Mouse (Mus musculus): ENCODE data around the gene Krt90. TPM values are rescaled to one million over a fixed set of nuclear protein-coding genes. Genes with fewer than 3 reads are reported as not detected.

The Krt90 gene
- polyA plus RNA-seq (2016; fragmentation: Nextera tagmentation; extraction: Ambion mirVana): 0.09 and 0.31 TPM in 2 replicates

GRCm38 (mm10) chr15:101562850-101563249 is at the start of gene Krt90:
Gene Krt90 (minus strand): TSS chr15:101562950.
- ATAC-seq (ENCODE audit: low FRiP score, low read depth): no peak
- H3K36me3 ChIP-seq: no peaks in the 10 kb centered on the region
- H3K27me3 ChIP-seq: peaks cover 4% of the 10 kb centered on the region; the same call in 1 of the 2 replicates
- no peak within 1 kb of the TSS for H3K4me2 ChIP-seq (replicated peaks)
- H3K9ac ChIP-seq (replicated peaks): no peak within 1 kb of the TSS
- no peak within 1 kb of the TSS for H3K4me3 ChIP-seq
- H3K4me1 ChIP-seq: peaks cover 9% of the 10 kb centered on the region
- 60% methylated on average over 5 of the region's 5 CpGs for WGBS
- H3K27ac ChIP-seq (replicated peaks): no peak within 1 kb of the TSS
- no peaks in the 10 kb centered on the region for H3K9me3 ChIP-seq

- H3K9me3 ChIP-seq: 0 out of 2 replicates have a peak, but pooled peaks cover under 1% of the 10 kb centered on the region
- H3K4me1 ChIP-seq: no peaks in the 10 kb centered on the region
- 71% methylated on average over 6 of the region's 6 CpGs for WGBS
- H3K36me3 ChIP-seq: no peaks in the 10 kb centered on the region
- no peak overlapping the region for H3K4me2 ChIP-seq (replicated peaks)
- H3K27me3 ChIP-seq: no peaks in the 10 kb centered on the region
- H3K4me3 ChIP-seq: no peak overlapping the region
- H3K9ac ChIP-seq (replicated peaks): no peak overlapping the region
- no peak for ATAC-seq (ENCODE audit: low FRiP score, low read depth)
- H3K27ac ChIP-seq (replicated peaks): no peak overlapping the region
Observed at GRCm38 (mm10) chr15:101599123-101599522, 36.4 kb upstream of the Krt90 start.

- no peaks in the 10 kb centered on the region for H3K36me3 ChIP-seq
- no peak overlapping the region for H3K4me3 ChIP-seq
- H3K4me1 ChIP-seq: no peaks in the 10 kb centered on the region
- H3K9ac ChIP-seq (replicated peaks): no peak overlapping the region
- H3K27ac ChIP-seq (replicated peaks): no peak overlapping the region
- no peaks in the 10 kb centered on the region for H3K9me3 ChIP-seq
- no peaks in the 10 kb centered on the region for H3K27me3 ChIP-seq
- H3K4me2 ChIP-seq (replicated peaks): no peak overlapping the region
- no peak for ATAC-seq (ENCODE audit: low FRiP score, low read depth)
- 79% methylated on average over 10 of the region's 10 CpGs for WGBS
Observed at GRCm38 (mm10) chr15:101588216-101588615, 25.5 kb upstream of the Krt90 start.

GRCm38 (mm10) chr15:101584456-101584855 is 21.7 kb upstream of the Krt90 start:
- Histone ChIP-seq H3K9me3 (no peaks in the 10 kb centered on the region), H3K27me3 (no peaks in the 10 kb centered on the region), H3K9ac (replicated peaks) (no peak overlapping the region), H3K27ac (replicated peaks) (no peak overlapping the region), H3K4me2 (replicated peaks) (no peak overlapping the region), H3K36me3 (no peaks in the 10 kb centered on the region), H3K4me1 (no peaks in the 10 kb centered on the region), H3K4me3 (no peak overlapping the region)
- ATAC-seq (ENCODE audit: low FRiP score, low read depth): no peak
- 57% methylated on average over 2 of the region's 2 CpGs for WGBS

- H3K9me3 ChIP-seq: no peaks in the 10 kb centered on the region
- no peak for ATAC-seq (ENCODE audit: low FRiP score, low read depth)
- H3K4me2 ChIP-seq (replicated peaks): no peak overlapping the region
- no peaks in the 10 kb centered on the region for H3K36me3 ChIP-seq
- WGBS: 84% methylated on average over 8 of the region's 8 CpGs
- no peak overlapping the region for H3K4me3 ChIP-seq
- H3K4me1 ChIP-seq: no peaks in the 10 kb centered on the region
- no peak overlapping the region for H3K9ac ChIP-seq (replicated peaks)
- no peaks in the 10 kb centered on the region for H3K27me3 ChIP-seq
- no peak overlapping the region for H3K27ac ChIP-seq (replicated peaks)
Observed at GRCm38 (mm10) chr15:101583211-101583965, 20.6 kb upstream of the Krt90 start.

GRCm38 (mm10) chr15:101581701-101582100 is 19.0 kb upstream of the Krt90 start:
- Histone ChIP-seq H3K27me3 (no peaks in the 10 kb centered on the region), H3K9ac (replicated peaks) (no peak overlapping the region), H3K4me1 (no peaks in the 10 kb centered on the region), H3K4me3 (no peak overlapping the region), H3K27ac (replicated peaks) (no peak overlapping the region), H3K9me3 (no peaks in the 10 kb centered on the region), H3K36me3 (no peaks in the 10 kb centered on the region), H3K4me2 (replicated peaks) (no peak overlapping the region)
- 84% methylated on average over 3 of the region's 3 CpGs for WGBS
- ATAC-seq (ENCODE audit: low FRiP score, low read depth): no peak

- no peaks in the 10 kb centered on the region for H3K4me1 ChIP-seq
- no peak overlapping the region for H3K9ac ChIP-seq (replicated peaks)
- H3K4me3 ChIP-seq: no peak overlapping the region
- no peak overlapping the region for H3K4me2 ChIP-seq (replicated peaks)
- H3K9me3 ChIP-seq: no peaks in the 10 kb centered on the region
- no peak for ATAC-seq (ENCODE audit: low FRiP score, low read depth)
- H3K27me3 ChIP-seq: no peaks in the 10 kb centered on the region; the same call in 1 of the 2 replicates
- H3K27ac ChIP-seq (replicated peaks): no peak overlapping the region
- WGBS: 89% methylated on average over 5 of the region's 5 CpGs
- H3K36me3 ChIP-seq: no peaks in the 10 kb centered on the region
Observed at GRCm38 (mm10) chr15:101575506-101575905, 12.8 kb upstream of the Krt90 start.

GRCm38 (mm10) chr15:101573796-101574345 is 11.1 kb upstream of the Krt90 start, which contains the start of gene Krt75:
Gene Krt75 (minus strand): TSS chr15:101573904.
- Histone ChIP-seq H3K4me1 (no peaks in the 10 kb centered on the region), H3K9me3 (no peaks in the 10 kb centered on the region), H3K4me3 (no peak within 1 kb of the TSS), H3K36me3 (no peaks in the 10 kb centered on the region), H3K9ac (replicated peaks) (no peak within 1 kb of the TSS), H3K27ac (replicated peaks) (no peak within 1 kb of the TSS), H3K4me2 (replicated peaks) (no peak within 1 kb of the TSS), H3K27me3 (no peaks in the 10 kb centered on the region; the same call in 1 of the 2 replicates)
- no peak for ATAC-seq (ENCODE audit: low FRiP score, low read depth)
- WGBS: 74% methylated on average over 15 of the region's 15 CpGs

- Histone ChIP-seq H3K9ac (replicated peaks) (no peak overlapping the region), H3K4me1 (no peaks in the 10 kb centered on the region), H3K36me3 (no peaks in the 10 kb centered on the region), H3K27me3 (no peaks in the 10 kb centered on the region; the same call in 1 of the 2 replicates), H3K27ac (replicated peaks) (no peak overlapping the region), H3K9me3 (no peaks in the 10 kb centered on the region), H3K4me2 (replicated peaks) (no peak overlapping the region), H3K4me3 (no peak overlapping the region)
- ATAC-seq (ENCODE audit: low FRiP score, low read depth): no peak
- WGBS: 47% methylated on average over 7 of the region's 7 CpGs
Observed at GRCm38 (mm10) chr15:101567780-101568179, 5.0 kb upstream of the Krt90 start.

- Histone ChIP-seq H3K27me3 (peaks cover 8% of the 10 kb centered on the region), H3K36me3 (no peaks in the 10 kb centered on the region), H3K9ac (replicated peaks) (no peak overlapping the region), H3K4me3 (no peak overlapping the region), H3K4me2 (replicated peaks) (no peak overlapping the region), H3K27ac (replicated peaks) (no peak overlapping the region), H3K9me3 (no peaks in the 10 kb centered on the region), H3K4me1 (peaks cover 15% of the 10 kb centered on the region)
- ATAC-seq (ENCODE audit: low FRiP score, low read depth): no peak
- 8% methylated on average over 7 of the region's 7 CpGs for WGBS
Observed at GRCm38 (mm10) chr15:101558034-101558646, 4.6 kb downstream of the Krt90 start.

- H3K27ac ChIP-seq (replicated peaks): no peak overlapping the region
- peaks cover 19% of the 10 kb centered on the region for H3K27me3 ChIP-seq
- ATAC-seq (ENCODE audit: low FRiP score, low read depth): peak; percentile 38; the same call in 1 of the 2 replicates
- no peaks in the 10 kb centered on the region for H3K36me3 ChIP-seq
- peak overlapping the region; percentile 39 for H3K4me2 ChIP-seq (replicated peaks)
- 0 out of 2 replicates have a peak overlapping the region, but pooled peaks have one; percentile 6 for H3K9ac ChIP-seq (replicated peaks)
- peaks cover 16% of the 10 kb centered on the region for H3K4me1 ChIP-seq
- no peaks in the 10 kb centered on the region for H3K9me3 ChIP-seq
- 0% methylated on average over 11 of the region's 11 CpGs for WGBS
- 0 out of 2 replicates have a peak overlapping the region, but pooled peaks have one; percentile 5 for H3K4me3 ChIP-seq
Observed at GRCm38 (mm10) chr15:101553169-101553568, 9.6 kb downstream of the Krt90 start.

GRCm38 (mm10) chr15:101552188-101552587 is 10.6 kb downstream of the Krt90 start:
- H3K4me1 ChIP-seq: peaks cover 11% of the 10 kb centered on the region; the same call in 1 of the 2 replicates

More at GRCm38 (mm10) chr15:101552188-101552587, 10.6 kb downstream of the Krt90 start:
- no peaks in the 10 kb centered on the region for H3K36me3 ChIP-seq
- no peak for ATAC-seq (ENCODE audit: low FRiP score, low read depth)
- H3K9ac ChIP-seq (replicated peaks): no peak overlapping the region
- peaks cover 19% of the 10 kb centered on the region for H3K27me3 ChIP-seq
- H3K9me3 ChIP-seq: no peaks in the 10 kb centered on the region
- 92% methylated on average over 8 of the region's 8 CpGs for WGBS
- no peak overlapping the region for H3K4me3 ChIP-seq
- no peak overlapping the region for H3K4me2 ChIP-seq (replicated peaks)
- no peak overlapping the region for H3K27ac ChIP-seq (replicated peaks)

All from midbrain, embryonic 12.5 days (tissue).